Mouse (Mus musculus): ENCODE results near the gene Ppp1r3g.

Gene Ppp1r3g

DNA sequence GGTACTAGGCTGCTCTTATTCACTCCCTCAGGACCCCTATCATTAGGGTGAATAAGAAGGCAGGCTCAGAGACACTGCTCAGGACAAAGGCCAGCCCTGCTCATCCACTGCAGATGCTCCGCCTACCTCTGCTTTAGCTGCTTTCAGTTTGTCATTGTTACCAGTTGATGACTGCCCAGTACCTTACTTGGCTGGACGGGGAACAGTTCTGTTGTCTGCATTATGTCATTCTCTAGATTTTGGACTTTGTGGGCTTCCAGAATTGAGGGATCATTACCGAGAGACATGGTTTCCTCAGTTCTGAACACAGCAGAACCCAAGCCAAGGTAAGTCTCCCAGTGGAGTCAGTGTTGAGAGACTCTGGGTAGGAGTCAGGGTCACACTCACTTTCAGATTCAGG lies 36.6 kb downstream of the Ppp1r3g start:
- in situ Hi-C loops (cut with MboI, MseI) = no loop called here

DNA sequence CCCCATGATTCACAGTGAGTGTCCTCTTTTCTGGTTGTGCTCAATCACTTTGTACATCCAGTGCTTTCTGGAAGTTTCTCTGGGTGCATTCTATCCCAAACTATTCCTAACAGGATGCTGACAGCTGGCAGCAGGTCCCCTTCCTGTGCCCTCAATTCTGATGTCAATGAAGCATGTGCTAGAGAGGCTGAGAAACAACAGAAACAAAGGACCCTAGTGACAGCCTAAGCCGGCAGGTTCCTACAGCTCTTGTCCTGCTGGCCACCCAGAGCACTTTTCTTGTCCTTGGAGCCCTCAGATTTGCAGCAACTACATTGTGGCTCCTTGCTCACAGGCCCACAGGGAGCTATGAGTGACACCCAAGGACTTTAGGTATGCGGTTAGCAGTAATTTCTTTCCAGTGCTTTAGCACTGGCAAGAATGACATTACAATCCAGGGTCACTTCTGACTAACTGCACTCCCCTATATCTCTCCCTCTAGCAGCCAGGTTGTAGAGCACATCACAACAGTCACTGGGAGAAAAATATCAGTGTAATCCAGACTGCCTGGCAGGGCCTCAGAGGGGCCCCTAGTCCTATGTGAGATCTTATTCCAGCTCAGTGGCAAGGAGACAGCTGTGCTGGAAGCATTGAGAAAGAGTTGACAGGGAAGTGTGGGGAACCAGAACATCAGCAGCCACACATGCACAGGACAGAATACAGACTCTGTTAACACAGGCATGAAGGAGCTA lies 37.2 kb downstream of the Ppp1r3g start:
- in situ Hi-C loops (cut with MboI, MseI) = no loop called here

DNA sequence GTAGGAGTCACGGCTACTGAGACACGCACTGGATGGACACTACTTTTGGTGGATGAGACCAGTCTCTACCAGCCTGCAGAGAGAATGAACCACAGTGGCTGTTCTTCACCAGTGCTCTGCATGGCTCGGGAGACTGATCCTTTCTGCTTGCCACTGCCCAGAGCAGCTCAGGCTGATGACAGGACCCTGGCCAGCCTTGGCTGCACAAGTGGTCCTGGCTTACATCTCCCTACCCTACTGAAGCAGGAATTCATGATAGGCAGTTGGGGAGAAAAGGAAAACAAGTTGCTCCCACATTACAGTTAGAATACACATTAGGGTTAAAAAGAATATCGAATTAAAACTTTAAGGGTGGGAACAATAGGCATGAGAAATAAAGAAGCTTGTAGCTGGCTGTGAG lies 39.0 kb downstream of the Ppp1r3g start:
- in situ Hi-C loops (cut with MboI, MseI) = no loop called here

DNA sequence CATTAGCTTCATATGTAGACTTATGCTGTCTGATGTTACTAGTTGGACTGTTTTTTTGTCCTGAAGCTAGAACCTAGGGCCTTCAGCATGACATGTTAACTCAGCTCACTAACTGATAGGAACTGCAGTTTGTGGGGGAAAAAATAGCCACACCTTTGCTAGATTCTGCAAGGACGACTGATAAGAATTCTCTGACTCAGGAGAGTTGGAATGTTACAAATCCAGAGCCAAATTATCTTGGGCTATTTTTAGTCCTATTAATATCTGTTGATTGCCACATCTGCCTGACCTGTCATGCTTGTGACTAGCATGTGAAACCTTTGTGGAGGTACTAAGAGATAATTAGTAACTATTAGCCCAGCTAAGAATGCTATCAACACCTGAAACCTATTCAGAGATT lies 42.2 kb downstream of the Ppp1r3g start:
- in situ Hi-C loops (cut with MboI, MseI) = loop anchor here (25.0 kb wide), 1 partner anchor 1112 kb away; no protein-coding TSS in a partner anchor

GRCm38 (mm10) chr13:36009981-36010380 lies 51.3 kb downstream of the Ppp1r3g start:
- in situ Hi-C loops (cut with MboI, MseI) = loop anchor here (25.0 kb wide), 1 partner anchor 1102 kb away; no protein-coding TSS in a partner anchor

- in situ Hi-C loops (cut with MboI, MseI) = loop anchor here (25.0 kb wide), 1 partner anchor 1097 kb away; no protein-coding TSS in a partner anchor
Measured at GRCm38 (mm10) chr13:36015636-36016035, 57.0 kb downstream of the Ppp1r3g start.

DNA sequence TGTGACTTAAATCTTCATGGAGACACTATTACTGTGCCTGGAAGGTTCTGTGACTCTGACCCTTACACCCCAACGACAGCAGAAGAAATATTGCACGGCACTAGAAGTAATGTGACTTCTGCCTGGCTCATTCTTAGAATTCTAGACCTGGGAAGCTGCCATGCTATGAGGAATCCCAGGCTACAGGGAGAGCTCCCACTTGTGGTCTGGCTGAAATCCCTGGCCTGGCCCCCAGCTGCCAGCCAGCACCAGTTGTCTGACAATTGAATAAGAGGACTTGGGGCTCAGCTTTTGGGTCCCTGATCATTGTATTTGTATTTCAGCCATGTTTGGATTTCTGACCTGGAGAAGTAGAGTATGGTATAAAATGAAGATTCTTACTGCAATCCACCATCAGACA lies 59.4 kb downstream of the Ppp1r3g start:
- in situ Hi-C loops (cut with MboI, MseI) = loop anchor here (25.0 kb wide), 1 partner anchor 1094 kb away; no protein-coding TSS in a partner anchor

GRCm38 (mm10) chr13:36019309-36020274 lies 61.0 kb downstream of the Ppp1r3g start:
- in situ Hi-C loops (cut with MboI, MseI) = loop anchor here (25.0 kb wide), 1 partner anchor 1093 kb away; no protein-coding TSS in a partner anchor

Data from T-helper 2 cell (primary cell).